Mouse (Mus musculus) neural tube, embryonic 14.5 days (tissue): Measurements from ENCODE around the gene Rps6kl1. TPM values are rescaled to one million over a fixed set of nuclear protein-coding genes. Genes with fewer than 3 reads are reported as not detected.

Experiments
- ATAC-seq: fragments of 200-750 bp; cut with Nextera tagmentation; 2 replicates; pipeline ENCODE4 v1.8.0; 2017; ENCODE audit warnings: low read depth, mild to moderate bottlenecking, moderate TSS enrichment, moderate library complexity
- H3K27ac ChIP-seq: fragments of 300-500 bp; sonication (generic); 2 replicates; pipeline ENCODE4 v1.5.1; 2014; ENCODE audit warnings: low read depth, mild to moderate bottlenecking, control low read depth, low read length, moderate library complexity, mixed read lengths
- H3K27me3 ChIP-seq: fragments of 300-500 bp; sonication (generic); 2 replicates; pipeline ENCODE4 v1.6.1; 2014; ENCODE audit warnings: low read length; ENCODE audit not compliant: control insufficient read depth, insufficient read depth
- H3K36me3 ChIP-seq: fragments of 300-500 bp; sonication (generic); 2 replicates; pipeline ENCODE4 v1.6.1; 2014; ENCODE audit warnings: low read length, mixed read lengths; ENCODE audit not compliant: control insufficient read depth, insufficient read depth
- H3K4me1 ChIP-seq: fragments of 300-500 bp; sonication (generic); 2 replicates; pipeline ENCODE4 v1.6.1; 2014; ENCODE audit warnings: low read length; ENCODE audit not compliant: control insufficient read depth, insufficient read depth
- H3K4me2 ChIP-seq: fragments of 300-500 bp; sonication (generic); 2 replicates; pipeline ENCODE4 v1.6.1; 2014; ENCODE audit warnings: mild to moderate bottlenecking, low read depth, low read length, control low read depth
- H3K4me3 ChIP-seq: fragments of 300-500 bp; sonication (generic); 2 replicates; pipeline ENCODE4 v1.5.1; 2014; ENCODE audit warnings: low read depth, low read length, control low read depth, mixed read lengths
- H3K9ac ChIP-seq: fragments of 300-500 bp; sonication (generic); replicated peaks from 2 replicates; pipeline ENCODE4 v1.6.1; 2014; ENCODE audit warnings: low read depth, mild to moderate bottlenecking, control low read depth, low read length, mixed read lengths
- H3K9me3 ChIP-seq: fragments of 300-500 bp; sonication (generic); 2 replicates; pipeline ENCODE4 v1.6.1; 2016; ENCODE audit warnings: low read length; ENCODE audit not compliant: control insufficient read depth
- WGBS: fragments of 180-500 bp; shearing (Covaris S2); extraction: QIAGEN DNeasy Blood & Tissue Kit; methylation state at CpG from one replicate; pipeline ENCODE4 v1.1.7; 2014; 5-methylcytosine and 5-hydroxymethylcytosine counted together
- polyA plus RNA-seq: library from polyadenylated mRNA; unstranded; fragments of >200 nt; fragmentation: Nextera tagmentation; extraction: Ambion mirVana; gene quantifications from 2 replicates; pipeline ENCODE4 v1.2.1, GENCODE M21; 2014

The Rps6kl1 gene
- polyA plus RNA-seq, 1 experiment from 2014 or later = 22.1 TPM

DNA sequence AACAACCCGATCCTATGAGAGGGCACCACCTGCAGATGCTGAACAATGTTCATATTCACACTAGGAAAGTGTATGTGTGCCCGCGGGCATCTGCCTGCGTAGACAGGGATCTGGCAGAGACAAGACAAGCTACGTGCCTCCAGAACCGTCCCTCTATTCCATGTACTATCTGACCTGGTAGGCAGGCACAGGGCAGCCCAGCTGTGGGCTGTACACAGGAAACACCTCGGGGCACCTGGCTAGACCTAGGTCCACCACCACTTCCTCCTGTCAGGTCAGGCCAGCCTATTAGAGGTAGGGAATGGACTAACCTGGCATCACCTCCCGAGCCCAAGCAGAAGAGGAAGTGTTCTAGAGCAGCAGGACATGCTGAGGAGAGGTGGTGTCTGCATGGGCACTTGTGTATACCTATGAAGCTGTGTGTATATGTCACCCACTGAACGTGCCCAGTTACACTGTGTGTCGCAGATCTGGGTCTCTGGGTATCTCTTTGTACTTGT, 26.7 kb upstream of the Rps6kl1 start, which contains the start of gene Pgf:
Gene Pgf, minus strand, starts transcription at position 51 of the 500 bp plus-strand sequence.
- ATAC-seq = no peak
- Histone ChIP-seq H3K9me3 (no peaks in the 10 kb centered on the region), H3K9ac (peak within 1 kb of the TSS; percentile 8), H3K27ac (no peak within 1 kb of the TSS), H3K4me1 (peaks cover 24% of the 10 kb centered on the region; the same call in 1 of the 2 replicates), H3K4me3 (peak within 1 kb of the TSS; percentile 16), H3K4me2 (peak within 1 kb of the TSS; percentile 51), H3K36me3 (no peaks in the 10 kb centered on the region), H3K27me3 (no peaks in the 10 kb centered on the region)
- 79% methylated on average over 10 of the region's 10 CpGs for WGBS

DNA sequence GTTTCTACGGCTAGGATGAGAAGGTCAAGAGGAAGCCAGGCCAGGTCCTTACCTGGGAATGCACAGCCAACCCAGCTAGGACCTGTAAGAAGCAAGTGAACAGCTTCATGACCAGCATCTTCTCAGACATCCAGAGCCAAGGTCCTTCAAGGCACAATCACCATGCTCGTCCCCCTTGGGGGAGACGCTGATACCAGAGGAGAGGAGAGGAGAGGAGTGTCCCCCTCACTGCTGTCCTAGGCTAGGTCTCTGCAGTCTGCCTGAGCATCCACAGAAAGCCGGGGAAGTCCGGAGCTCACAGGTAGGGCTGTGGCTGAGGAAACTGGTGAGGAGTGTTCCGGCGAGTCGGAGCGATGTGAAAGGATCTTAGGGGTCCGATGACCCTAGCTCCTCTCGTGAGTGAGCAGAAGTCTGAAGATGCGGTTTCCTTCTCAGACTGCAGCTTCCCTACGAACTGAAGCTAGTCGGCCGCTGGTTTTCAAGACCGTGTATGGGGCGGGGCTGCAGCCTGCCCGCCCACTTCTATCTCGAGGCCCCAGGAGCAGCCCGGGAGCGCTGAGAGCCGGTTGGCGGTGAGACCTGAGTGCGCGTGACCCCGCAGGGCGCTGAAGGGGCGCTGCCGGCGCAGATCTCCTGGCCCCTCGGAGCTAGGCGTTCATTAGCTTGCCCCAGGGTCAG, 25.9 kb upstream of the Rps6kl1 start:
- H3K4me3 ChIP-seq = peak overlapping the region; percentile 16
- H3K4me1 ChIP-seq = peaks cover 19% of the 10 kb centered on the region; the same call in 1 of the 2 replicates
- no peaks in the 10 kb centered on the region for H3K27me3 ChIP-seq
- peak overlapping the region; percentile 51 for H3K4me2 ChIP-seq
- no peaks in the 10 kb centered on the region for H3K9me3 ChIP-seq
- H3K9ac ChIP-seq = peak overlapping the region; percentile 8
- ATAC-seq = no peak
- no peak overlapping the region for H3K27ac ChIP-seq
- H3K36me3 ChIP-seq = no peaks in the 10 kb centered on the region
- WGBS = 5% methylated on average over 32 of the region's 32 CpGs

DNA sequence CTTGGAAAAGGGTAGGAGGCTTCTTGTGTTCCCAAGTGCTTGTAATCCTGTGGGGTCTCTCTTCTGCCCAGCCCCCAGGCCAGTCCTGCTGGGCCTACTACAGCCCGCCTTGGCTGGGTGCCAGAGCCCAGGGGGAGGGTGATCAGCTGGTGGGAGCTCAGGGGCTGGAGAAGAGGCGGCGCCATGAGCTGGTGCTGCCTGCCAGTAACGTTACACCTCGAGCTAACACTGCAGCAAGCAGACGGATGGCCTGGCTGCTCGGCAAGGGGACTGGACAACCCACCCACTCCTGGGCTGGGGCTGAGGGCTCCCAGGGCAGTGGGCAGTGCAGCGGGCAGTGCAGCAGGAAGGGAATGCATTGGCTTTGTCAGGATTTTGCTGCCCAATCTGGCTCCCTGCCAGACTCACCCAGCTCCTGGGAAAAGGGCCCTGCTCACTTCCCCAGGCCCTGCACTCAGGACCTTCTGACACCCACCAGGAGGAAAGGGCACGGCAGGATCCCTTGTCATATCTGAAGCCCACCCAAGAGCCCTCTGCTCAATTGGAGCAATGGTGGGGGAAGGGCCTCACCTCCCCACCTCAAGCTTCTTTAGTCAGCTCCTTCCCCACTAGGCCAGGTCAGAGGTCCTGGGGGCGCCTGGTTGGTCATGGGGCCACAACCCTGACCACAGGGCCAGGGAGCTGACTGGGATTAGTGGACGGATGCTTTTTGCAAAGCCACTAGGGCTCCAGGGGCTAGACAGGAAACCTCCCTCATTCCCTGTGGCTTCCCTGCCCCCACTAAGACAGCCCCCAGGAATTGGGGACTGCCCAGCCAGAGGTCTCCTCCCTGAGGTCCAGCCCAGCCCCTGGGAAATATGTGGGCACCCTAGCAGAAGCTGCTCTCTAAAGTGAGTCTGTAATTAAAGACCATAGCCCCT, 25.1 kb upstream of the Rps6kl1 start:
- H3K9ac ChIP-seq = 0 out of 2 replicates have a peak overlapping the region, but pooled peaks have one; percentile 4

DNA sequence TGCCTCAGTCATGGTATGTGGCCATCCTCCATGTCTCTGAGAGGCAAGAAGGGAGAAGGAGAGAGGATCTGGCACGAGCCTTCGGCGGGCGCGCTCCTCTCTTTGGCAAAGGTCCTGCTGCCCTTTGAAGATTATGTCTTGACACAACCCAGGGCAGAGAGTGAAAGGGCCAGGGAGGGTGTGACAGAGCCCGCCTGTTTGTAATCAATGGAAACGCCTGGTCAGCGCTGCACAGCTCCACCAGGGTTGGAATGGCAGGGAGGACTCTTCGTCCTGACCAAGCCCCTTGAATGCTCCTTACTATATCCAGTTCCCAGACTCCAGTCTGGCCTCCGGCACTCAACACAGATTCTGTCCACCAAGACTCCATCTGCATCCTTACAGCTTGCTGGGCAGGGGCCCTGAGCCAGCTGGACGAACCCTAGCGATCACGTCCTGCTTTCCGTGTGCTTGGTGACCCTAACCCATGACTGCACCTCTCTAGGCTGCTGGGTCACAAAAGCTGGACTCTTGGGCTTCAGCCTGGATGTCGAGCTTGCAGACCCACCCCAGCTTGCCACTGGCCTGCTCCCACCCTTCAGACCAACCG, 24.1 kb upstream of the Rps6kl1 start:
- peaks cover 19% of the 10 kb centered on the region; the same call in 1 of the 2 replicates for H3K4me1 ChIP-seq
- H3K9ac ChIP-seq = 0 out of 2 replicates have a peak overlapping the region, but pooled peaks have one; percentile 28
- peak overlapping the region; percentile 3; the same call in 1 of the 2 replicates for H3K4me3 ChIP-seq
- 53% methylated on average over 16 of the region's 16 CpGs for WGBS
- H3K36me3 ChIP-seq = no peaks in the 10 kb centered on the region
- no peaks in the 10 kb centered on the region for H3K27me3 ChIP-seq
- H3K4me2 ChIP-seq = peak overlapping the region; percentile 51; the same call in 1 of the 2 replicates
- ATAC-seq = no peak
- no peaks in the 10 kb centered on the region for H3K9me3 ChIP-seq
- H3K27ac ChIP-seq = no peak overlapping the region; the same call in 1 of the 2 replicates

More for the DNA sequence above, 25.1 kb upstream of the Rps6kl1 start:
- Histone ChIP-seq H3K27me3 (no peaks in the 10 kb centered on the region), H3K4me2 (peak overlapping the region; percentile 51), H3K36me3 (no peaks in the 10 kb centered on the region), H3K9me3 (no peaks in the 10 kb centered on the region), H3K4me1 (peaks cover 19% of the 10 kb centered on the region; the same call in 1 of the 2 replicates), H3K4me3 (peak overlapping the region; percentile 16), H3K27ac (0 out of 2 replicates have a peak overlapping the region, but pooled peaks have one; percentile 17)
- 13% methylated on average over 11 of the region's 11 CpGs for WGBS
- ATAC-seq = peak; percentile 82

DNA sequence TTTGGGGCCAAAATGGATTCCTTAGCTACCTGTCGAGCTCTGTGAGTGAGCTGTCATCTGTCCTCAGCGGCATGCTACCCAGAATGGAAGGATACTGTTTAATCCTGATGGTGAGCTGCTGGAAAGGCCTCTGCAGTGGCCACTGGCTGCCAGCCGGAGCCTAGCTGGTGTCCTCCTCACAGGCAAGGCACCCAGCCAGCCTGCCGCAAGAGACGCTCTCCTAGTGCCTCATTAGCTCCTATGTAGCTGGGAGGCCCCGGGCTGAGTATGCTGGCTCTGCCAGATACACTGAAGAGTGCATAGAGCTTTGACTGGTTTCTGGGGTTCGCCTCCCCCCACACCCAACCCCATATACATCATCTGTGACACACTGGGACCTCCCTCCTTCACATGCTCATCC, 23.0 kb upstream of the Rps6kl1 start:
- 76% methylated on average over 7 of the region's 7 CpGs for WGBS
- no peaks in the 10 kb centered on the region for H3K27me3 ChIP-seq
- no peak overlapping the region for H3K4me2 ChIP-seq
- no peak overlapping the region for H3K9ac ChIP-seq
- no peaks in the 10 kb centered on the region for H3K9me3 ChIP-seq
- no peak overlapping the region for H3K4me3 ChIP-seq
- peaks cover 19% of the 10 kb centered on the region; the same call in 1 of the 2 replicates for H3K4me1 ChIP-seq
- no peak overlapping the region for H3K27ac ChIP-seq
- H3K36me3 ChIP-seq = no peaks in the 10 kb centered on the region
- ATAC-seq = no peak

DNA sequence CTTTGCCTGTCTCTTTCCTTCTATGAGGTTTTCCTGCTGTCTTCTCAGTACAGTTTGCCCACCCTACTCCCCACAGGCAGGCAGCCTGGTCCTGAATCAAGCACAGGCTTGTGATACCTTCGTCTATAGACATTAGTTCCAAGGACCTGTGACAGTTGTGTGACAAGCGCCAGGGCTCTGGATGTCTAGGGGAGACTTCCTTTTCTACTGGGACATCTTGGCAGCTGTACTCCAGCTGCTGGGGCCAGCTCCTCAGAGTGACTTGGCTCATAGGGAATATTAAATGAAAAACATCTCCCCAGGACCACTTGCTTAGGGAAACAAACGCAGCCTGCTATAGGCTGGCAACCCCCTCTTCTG, 19.9 kb upstream of the Rps6kl1 start:
- Histone ChIP-seq H3K9ac (no peak overlapping the region), H3K9me3 (no peaks in the 10 kb centered on the region), H3K4me2 (no peak overlapping the region), H3K4me3 (no peak overlapping the region), H3K27ac (no peak overlapping the region), H3K4me1 (peaks cover 6% of the 10 kb centered on the region; the same call in 1 of the 2 replicates), H3K27me3 (no peaks in the 10 kb centered on the region), H3K36me3 (no peaks in the 10 kb centered on the region)
- no peak for ATAC-seq
- WGBS = 87% methylated on average over 3 of the region's 3 CpGs

DNA sequence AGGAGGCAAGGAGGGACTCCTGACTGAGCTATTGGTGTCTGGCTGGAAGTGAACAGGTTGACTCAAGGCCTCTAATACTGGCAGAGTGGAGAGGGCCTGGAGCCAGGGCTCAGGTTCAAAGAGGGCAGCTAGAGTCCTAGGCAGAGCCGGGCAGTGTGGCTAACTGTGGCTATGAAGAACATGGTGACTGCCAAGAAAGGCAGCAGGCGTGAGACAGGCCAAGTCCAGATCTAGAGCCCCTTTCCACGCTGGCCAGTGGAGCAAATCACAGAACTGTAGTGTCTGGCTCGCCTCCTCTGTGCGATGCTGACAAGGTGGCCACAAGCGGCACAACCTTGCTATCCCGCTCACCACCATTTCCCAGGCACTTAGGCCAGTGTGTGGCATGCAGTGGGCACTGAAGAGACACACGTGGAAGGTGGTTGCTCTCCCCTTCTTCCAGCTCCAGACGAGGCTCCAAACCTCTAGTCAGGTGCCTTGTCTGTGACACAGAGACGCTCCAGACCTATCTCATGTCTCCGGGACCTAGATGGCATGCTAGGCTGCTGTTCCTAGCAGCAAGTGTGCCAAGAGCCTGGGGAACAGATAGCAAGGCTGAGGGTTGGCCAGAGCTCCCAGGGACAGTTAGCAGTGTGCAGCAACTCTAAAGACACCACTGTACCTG, 19.4 kb upstream of the Rps6kl1 start:
- no peak overlapping the region for H3K27ac ChIP-seq
- H3K9ac ChIP-seq = no peak overlapping the region
- H3K27me3 ChIP-seq = no peaks in the 10 kb centered on the region
- WGBS = 84% methylated on average over 11 of the region's 11 CpGs
- H3K36me3 ChIP-seq = no peaks in the 10 kb centered on the region
- H3K4me3 ChIP-seq = no peak overlapping the region
- no peaks in the 10 kb centered on the region for H3K9me3 ChIP-seq
- no peak overlapping the region for H3K4me2 ChIP-seq
- H3K4me1 ChIP-seq = 0 out of 2 replicates have a peak, but pooled peaks cover under 1% of the 10 kb centered on the region
- no peak for ATAC-seq

DNA sequence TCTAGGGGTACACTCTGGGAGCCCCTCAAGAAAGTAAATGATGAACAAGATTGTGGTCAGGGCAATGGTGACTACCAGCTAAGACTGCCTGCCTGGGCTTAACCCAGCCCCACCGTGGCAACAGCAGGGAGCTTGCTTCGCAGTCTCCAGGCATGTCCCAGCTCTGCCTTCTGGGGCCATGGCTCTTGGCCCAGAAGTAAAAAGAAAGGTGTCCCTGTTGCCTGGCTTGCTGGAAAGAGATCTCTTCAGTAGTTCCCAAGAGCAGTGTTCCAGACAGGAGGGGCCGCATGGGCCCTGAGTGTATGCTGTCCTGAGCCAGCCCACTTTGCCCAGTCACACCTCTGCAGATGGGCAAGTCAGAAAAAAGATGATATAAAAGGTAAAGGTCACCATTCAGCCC, 18.8 kb upstream of the Rps6kl1 start:
- Histone ChIP-seq H3K27ac (no peak overlapping the region), H3K9ac (no peak overlapping the region), H3K36me3 (no peaks in the 10 kb centered on the region), H3K4me2 (no peak overlapping the region), H3K27me3 (no peaks in the 10 kb centered on the region), H3K9me3 (no peaks in the 10 kb centered on the region), H3K4me1 (no peaks in the 10 kb centered on the region), H3K4me3 (no peak overlapping the region)
- 52% methylated on average over 3 of the region's 3 CpGs for WGBS
- ATAC-seq = peak; percentile 48
